27 mouse cellular contexts compared by ENCODE assay signal in genomic region chr8:10442562-10442961, GRCm38 (mm10).
"Had no signal": no experiment of that assay in that cellular context is flagged by ENCODE, and none has a peak within 500 bp of the region (broad histone marks: within the 10 kb centered on the region; RNA-seq: fewer than 3 reads in every experiment).

No protein-coding gene starts in this region.

- H3K9me3 ChIP-seq: heart, embryonic 13.5 days; heart, embryonic 15.5 days; hindbrain, embryonic 13.5 days; hindbrain, embryonic 15.5 days; kidney, embryonic 15.5 days; limb, embryonic 13.5 days; limb, embryonic 15.5 days; liver, embryonic 12.5 days had no signal

- H3K36me3 ChIP-seq: heart, embryonic 13.5 days; heart, embryonic 15.5 days; hindbrain, embryonic 15.5 days; kidney, embryonic 15.5 days; limb, embryonic 13.5 days; limb, embryonic 15.5 days; liver, embryonic 12.5 days had no signal

- ATAC-seq: hindbrain, postnatal 0 days; intestine, embryonic 16.5 days; liver, embryonic 12.5 days had no signal

- DNase-seq: gastrocnemius, adult 2 months; gastrocnemius, postnatal 14 days; gastrocnemius, postnatal 36 days; heart, adult 2 months; heart, postnatal 14 days; heart, postnatal 36 days; kidney, adult 11 months; kidney, adult 2 months; kidney, adult 9 months; kidney, postnatal 14 days; kidney, postnatal 36 days; layer of hippocampus, adult 9-11 months; layer of hippocampus, postnatal 36 days; left cerebral cortex, postnatal 4 days had no signal

- H3K27ac ChIP-seq: gastrocnemius, adult 2 months; heart, adult 2 months; heart, embryonic 13.5 days; heart, embryonic 15.5 days; hindbrain, embryonic 13.5 days; hindbrain, embryonic 15.5 days; hindbrain, postnatal 0 days; kidney, embryonic 15.5 days; kidney, postnatal 0 days; limb, embryonic 13.5 days; limb, embryonic 15.5 days; liver, embryonic 12.5 days; liver, embryonic 14.5 days had no signal

- H3K4me2 ChIP-seq: heart, embryonic 11.5 days; heart, embryonic 13.5 days; heart, embryonic 15.5 days; hindbrain, embryonic 13.5 days; hindbrain, embryonic 15.5 days; kidney, embryonic 15.5 days; limb, embryonic 13.5 days; limb, embryonic 15.5 days; liver, embryonic 12.5 days had no signal

- H3K4me3 ChIP-seq: gastrocnemius, adult 2 months; heart, adult 2 months; heart, embryonic 13.5 days; heart, embryonic 15.5 days; hindbrain, embryonic 13.5 days; hindbrain, embryonic 15.5 days; kidney, embryonic 15.5 days; limb, embryonic 13.5 days; limb, embryonic 15.5 days; liver, embryonic 12.5 days had no signal

- H3K27me3 ChIP-seq: heart, embryonic 15.5 days; hindbrain, embryonic 13.5 days; hindbrain, embryonic 15.5 days; kidney, embryonic 15.5 days; limb, embryonic 15.5 days had no signal

- H3K9ac ChIP-seq: heart, embryonic 13.5 days; heart, embryonic 15.5 days; hindbrain, embryonic 13.5 days; hindbrain, embryonic 15.5 days; kidney, embryonic 15.5 days; limb, embryonic 13.5 days; limb, embryonic 15.5 days; liver, embryonic 12.5 days; liver, embryonic 14.5 days had no signal

- H3K4me1 ChIP-seq: heart, embryonic 13.5 days; heart, embryonic 15.5 days; liver, embryonic 12.5 days had no signal
